Mouse (Mus musculus): ENCODE measurements around the gene Stxbp4.

Stxbp4 gene

DNA sequence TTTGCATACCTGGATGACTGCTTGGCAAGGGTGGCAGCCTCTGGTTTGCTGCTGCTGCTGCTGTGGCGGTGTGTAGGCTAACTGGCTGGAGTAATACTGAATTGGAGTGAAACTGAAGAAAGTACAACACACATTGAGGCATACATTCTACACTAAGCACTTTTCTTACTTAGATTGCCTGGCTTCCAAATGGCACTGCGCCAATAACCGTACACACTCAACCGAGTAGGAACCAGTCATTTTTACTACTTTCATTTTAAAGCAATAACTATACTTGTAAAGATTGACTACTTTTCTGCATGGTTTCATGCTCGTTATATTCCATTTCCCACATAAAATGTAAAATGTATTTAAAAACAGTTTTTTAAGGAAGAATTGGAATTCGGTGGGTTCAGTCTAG, 11.9 kb upstream of the Stxbp4 start:
- no peak for DNase-seq

DNA sequence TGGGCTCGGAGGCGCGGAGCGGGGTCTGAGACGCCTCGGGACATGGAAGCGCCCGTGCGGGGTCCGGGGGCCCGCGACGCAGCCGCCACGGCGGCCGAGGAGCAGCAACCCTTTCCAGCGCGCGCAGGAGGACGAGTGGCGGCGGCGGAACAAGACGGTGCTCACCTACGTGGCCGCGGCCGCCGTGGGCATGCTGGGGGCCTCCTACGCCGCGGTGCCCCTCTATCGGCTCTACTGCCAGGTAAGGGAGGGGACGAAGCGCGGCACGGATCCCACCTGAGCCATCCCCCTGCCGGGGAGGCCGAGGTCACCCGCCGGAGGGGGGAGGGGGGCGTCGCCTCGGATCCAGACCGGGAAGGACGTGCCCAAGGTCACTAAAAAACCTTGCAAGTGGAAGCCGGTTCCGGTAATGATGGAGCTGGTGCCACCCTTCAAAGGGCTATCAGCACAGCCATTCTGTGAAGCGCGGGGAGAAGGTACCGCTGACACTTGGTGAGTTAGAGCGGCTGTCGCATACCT, 487 bp upstream of the Stxbp4 start:
- DNase-seq, result no peak

DNA sequence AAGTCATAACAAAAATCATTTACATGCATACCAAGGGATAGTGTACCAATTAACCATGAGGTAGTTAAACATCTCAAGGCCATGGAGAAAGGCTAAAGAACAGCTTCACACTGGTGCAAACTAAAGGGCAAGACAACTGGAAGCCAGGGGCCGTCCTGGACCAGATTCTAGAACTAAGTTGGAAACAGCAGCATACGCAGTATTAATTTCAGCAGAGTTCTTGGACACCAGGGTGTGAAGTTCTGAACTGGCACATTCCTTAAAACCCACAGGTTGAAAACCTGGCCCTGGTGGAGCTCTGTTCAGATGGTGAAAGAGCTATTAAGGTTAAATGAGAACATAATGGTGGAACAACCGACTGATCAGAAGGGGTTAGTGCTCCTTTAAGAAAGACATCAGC, 3.2 kb downstream of the Stxbp4 start:
- DNase-seq, result no peak

DNA sequence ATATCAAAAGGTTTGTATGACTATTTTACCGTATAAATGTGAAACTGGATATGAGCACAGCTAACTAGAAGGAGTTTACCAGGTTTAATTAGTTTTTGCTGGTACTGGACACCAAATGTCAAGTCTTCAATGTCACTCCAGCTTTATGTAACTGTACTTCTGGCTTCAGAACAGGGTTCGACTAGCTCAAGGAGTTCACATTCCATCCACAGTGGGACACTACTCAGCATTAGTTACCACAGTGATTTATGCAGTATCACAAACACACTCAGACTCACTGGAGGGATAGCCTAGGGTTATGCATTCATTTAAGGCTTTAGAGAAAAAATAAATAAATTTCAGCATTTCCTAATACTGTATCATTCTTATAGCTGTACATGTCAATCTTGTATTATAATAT, 5.4 kb downstream of the Stxbp4 start:
- no peak for DNase-seq

DNA sequence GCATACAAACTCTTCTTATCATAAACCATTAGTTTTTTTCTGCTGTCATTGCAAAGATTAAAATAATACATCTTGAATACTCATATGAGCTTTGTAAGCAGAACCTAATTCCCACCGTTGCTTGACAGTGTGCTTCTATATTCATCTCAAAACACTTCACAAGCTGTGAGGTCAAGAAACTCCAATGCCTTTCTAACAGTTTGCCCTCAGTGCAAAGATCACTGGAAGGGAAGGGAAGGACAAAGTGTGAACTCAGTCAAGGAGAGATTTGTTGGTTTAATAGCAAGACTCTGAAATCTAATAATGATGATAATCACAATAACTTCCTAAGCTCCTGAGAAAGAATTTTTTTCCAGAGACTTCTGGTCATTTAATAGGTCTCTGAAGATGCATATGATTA, 10.1 kb downstream of the Stxbp4 start:
- DNase-seq, result no peak

DNA sequence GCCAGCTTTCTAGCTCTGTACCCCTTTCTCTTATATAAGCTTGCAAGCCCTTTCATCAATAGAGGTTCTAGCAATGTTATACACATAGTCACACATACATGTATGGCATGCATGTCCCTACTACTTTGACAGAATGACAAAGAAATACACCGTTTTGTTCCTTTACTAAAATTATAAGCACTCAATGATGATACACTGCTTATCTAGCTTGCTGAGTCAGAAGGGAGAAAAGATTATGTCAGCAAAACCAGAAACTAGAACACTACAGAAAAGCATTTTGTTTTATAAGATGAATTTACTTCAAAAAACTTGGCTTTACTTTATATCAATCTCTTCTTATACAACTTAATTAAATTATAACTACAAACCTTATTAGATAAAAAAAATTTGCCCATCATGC, 12.7 kb downstream of the Stxbp4 start:
- DNase-seq, result no peak

DNA sequence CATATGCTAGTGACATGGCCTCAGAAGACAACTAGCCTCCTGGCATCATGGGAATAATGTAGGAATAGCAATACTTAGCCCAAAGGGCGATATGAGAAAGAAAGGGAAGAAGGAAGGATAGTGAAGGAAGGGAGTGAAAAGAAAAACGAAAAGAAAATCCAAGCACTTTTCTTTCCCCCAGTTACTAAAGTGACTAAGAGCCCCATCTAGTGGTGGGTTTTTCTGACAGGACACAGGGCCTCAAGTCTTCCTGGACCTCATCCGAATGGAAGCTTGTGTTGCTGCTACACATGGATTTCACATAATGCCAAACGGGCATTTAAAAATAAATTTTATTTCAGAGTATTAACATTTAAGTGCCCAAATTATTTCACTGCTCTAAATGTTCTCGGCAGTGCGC, 14.4 kb downstream of the Stxbp4 start:
- DNase-seq, result peak in 1 of 2 experiments; percentile 21

DNA sequence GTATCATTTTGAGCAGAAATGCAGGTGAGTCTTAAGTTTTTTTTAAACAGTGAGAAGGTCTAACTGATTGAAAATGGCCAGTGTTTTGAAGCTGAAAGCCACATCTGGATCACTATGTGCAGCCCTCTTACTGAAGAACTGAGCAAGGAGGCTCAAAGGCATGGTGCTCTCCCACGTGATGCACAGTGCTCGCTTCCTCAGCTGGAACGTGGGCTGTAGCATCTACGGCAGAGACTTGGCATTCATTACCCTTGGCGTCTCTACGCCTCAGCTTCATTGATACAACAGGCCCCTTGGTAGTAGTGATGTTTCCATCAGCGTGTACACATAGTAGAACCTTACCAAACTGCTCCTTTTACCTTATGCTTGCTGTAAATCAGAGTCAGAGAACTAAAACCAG, 15.4 kb downstream of the Stxbp4 start:
- no peak for DNase-seq

DNA sequence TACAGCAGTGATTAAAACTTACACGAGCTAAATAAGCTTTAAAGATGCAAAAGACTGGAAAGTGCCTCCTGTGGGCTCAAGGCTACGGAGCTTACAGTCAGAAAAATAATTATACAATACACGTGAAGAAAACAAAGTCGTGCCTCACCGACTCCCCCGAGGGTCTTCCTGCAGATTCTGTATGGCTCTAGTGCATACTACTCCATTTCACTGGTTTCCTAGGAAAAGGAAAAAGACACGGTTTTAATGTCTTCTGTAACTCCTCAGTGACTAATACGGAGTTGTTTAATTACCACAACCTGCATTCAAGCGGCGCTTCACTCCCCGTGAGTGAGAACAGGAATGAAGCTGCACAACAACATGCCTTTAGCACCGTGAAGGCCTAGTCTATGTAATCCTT, 15.8 kb downstream of the Stxbp4 start:
- DNase-seq, result no peak

DNA sequence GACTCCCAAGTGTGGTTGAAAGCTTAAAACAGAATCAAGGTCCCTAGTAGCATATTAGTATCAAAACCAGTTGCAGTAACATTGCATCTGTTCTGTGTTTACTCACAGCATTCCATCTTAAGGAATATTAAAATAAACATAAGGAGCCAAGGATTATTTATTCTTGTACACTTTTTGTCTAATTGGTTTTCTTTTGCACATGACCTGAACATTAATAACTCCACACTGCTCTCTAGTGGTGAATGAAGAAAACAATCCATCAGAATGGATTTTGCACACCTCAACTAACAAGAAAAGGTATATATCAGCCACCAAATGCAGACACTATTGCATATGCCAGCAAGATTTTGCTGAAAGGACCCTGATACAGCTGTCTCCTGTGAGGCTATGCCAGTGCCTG, 21.5 kb downstream of the Stxbp4 start:
- DNase-seq, result no peak

DNA sequence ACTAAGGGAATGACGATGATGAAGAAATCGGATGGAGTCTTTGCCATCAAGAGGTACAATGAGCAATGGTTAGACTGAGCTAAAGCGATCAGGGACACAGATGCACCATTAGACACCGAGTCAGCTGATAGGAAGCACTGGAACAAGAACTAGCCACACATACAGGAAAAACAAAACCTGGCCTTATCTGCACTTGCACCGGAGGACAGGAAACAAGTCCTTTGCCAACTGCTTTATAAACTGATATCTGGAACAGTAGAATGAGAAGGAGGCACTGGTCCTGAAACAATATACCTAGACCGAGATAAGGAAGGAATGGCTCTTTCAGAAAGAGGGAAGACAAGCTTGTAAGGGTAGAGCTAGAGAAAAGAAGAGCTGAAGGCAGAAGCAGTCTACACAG, 23.1 kb downstream of the Stxbp4 start:
- DNase-seq, result no peak

DNA sequence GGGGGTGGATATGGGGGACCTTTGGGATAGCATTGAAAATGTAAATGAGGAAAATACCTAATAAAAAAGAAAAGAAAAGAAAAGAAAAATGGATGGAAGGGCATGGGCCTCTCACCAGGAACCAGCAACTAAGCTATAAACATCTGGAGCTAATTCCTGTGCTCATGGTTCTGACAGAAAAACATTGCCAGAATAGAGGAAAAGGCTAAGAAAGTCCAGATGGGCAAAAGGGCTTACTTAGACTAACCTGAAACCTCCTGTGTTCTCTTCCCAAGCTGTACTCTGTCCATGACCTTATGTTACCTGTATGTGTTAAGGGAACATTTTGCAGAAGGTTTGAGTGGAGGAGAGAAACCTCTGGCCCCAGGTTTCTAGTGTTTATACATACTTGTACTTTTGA, 25.8 kb downstream of the Stxbp4 start:
- no peak for DNase-seq

DNA sequence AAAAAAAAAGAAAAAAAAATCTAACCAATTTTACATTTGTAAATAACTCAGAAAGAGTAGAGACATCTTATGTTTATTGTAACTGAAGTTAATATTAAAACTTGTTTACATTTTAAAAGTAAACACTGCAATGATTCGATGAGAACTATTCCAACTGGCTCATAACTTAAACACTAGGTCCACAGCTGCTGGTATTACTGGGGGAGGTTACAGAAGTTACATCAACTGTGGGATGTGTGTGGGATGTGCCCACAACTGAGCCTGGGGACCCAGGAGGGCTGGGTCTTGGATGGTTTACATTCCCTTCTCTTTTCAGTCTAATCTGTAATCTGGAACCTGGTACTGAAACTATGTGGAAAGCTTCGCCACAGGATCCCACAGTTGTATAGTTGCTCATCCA, 34.8 kb downstream of the Stxbp4 start:
- no peak for DNase-seq

DNA sequence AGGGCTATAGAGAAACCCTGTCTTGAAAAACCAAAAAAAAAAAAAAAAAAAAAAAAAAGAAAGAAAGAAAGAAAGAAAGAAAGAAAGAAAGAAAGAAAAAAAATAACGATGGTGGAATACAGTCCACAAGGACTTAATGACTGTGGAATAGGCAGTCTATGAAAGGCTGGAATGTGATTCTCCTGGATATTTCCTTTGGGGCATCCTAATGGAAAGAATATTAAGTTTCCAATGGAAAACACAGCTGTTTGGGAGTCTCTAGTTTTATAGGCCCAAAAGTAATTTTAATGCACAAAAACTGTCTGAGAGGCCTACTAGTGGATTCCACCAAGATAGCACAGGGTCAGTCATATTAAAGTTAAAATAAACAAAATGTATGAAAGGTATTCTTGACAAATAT, 42.1 kb downstream of the Stxbp4 start:
- DNase-seq, result no peak

DNA sequence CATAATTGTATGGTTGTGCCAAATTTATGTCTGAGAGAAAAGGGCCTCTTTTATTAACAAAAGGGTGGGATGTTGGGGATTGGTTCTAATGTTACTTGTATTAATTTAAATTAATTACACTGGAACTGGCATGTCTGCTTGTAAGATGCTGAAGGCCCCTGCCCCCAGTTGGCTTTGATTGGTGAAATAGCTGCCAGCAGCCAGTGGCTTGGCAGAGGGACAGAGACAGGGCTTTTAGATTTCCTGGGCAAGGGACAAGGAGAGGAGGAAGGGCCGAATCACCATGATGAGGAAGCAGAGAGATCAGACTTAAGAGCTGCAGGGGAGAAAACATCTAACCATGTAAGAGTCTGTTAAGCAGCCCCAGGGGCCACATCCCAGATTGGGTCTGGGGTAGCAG, 46.9 kb downstream of the Stxbp4 start:
- no peak for DNase-seq

DNA sequence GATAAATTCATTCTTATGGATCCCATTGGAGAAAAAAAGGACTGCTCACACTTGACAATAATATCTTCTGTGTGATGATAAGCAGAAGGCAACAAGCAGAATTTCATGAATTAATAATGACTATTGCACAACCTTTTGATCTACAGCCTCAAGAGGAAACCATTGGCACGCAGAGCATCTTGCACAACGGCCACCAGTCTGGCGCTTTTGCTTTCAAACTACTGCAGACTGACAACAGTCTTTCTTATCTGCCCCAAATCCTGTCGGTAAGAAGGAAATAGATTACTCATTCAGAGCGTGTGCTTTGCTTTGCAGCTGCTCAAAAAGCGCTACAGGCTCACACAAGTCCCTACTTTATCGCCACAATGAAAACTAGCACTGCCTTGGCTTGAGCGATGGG, 51.7 kb downstream of the Stxbp4 start:
- DNase-seq, result no peak

DNA sequence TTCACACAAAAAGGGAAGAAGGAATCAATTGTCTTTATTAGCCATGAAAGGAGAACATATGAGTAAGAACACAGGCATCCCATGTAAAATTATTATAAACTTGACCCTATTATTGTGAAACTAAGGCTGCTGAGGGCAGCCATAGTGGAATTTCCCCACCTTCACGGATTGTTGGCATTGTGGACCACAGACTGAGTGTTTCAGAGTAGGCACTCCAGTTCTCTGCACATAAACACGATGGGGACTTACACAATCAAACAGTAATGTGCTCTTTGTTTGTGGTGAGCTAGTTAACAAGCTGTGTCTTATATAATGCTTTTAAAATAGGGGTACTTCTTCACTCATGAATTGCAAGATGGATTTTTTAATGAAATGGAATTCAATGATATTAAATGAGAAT, 52.1 kb downstream of the Stxbp4 start:
- no peak for DNase-seq

DNA sequence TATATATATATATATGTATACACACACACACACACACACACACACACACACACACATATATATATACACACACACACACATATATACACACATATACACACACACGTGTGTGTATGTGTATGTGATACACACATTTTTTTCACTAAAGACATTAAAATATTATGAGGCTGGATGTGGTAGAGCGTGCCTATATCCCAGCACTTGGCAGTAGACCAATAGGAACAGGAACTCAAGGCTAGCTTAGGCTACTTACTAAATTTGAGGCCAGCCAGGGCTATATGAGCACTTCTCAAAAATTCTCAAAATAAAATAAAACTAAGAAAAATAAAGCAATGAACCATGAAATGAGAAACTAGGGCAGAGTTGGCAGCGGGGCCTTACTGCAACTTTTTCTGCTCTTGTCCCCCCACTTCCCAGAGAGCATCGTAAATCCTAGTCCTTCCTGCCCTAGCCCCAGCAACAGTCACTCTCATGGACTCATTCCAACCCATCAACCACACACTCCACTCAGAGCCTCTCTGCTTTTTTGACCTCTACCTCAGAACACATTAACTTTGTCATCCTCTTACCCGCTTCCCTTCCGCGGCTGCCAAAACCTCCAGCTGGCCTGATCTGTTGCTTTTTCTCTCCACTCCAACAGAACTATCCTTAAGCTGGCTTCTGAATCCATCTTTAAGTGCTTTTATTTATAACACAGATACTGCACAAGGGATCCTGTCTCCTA, 60.7 kb downstream of the Stxbp4 start:
- DNase-seq, result no peak

DNA sequence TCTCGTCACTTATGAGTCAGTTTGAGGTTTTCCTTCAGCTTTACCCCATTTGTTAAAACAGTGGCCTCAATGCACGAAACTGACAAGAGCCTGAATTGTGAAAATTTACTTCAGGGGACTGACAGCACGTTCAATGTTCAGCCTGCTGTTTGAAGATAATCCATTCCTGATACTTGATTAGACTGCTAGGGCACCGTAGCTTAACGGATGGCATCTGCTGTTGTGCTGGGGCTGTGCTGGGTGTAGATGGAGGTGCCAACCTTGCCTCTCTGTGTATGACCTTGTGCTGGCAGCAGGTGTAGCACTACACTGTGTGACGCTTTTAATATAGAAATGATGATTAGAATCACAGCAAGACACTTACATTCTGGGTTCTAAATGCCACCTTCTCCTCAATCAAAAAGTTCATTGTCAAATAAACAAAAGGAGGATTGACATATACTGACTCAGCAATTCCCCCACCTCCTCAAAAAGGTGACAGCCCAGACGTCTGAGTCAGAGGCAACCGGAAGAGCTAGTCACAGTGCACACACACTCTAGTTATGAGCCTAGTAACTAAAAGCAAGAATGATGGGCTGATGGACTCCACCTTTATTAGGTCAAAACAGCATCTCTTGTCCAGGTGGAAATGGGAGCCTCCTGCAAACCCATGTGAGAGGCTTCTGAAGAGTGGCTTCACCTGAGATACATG, 61.5 kb downstream of the Stxbp4 start:
- DNase-seq, result no peak

DNA sequence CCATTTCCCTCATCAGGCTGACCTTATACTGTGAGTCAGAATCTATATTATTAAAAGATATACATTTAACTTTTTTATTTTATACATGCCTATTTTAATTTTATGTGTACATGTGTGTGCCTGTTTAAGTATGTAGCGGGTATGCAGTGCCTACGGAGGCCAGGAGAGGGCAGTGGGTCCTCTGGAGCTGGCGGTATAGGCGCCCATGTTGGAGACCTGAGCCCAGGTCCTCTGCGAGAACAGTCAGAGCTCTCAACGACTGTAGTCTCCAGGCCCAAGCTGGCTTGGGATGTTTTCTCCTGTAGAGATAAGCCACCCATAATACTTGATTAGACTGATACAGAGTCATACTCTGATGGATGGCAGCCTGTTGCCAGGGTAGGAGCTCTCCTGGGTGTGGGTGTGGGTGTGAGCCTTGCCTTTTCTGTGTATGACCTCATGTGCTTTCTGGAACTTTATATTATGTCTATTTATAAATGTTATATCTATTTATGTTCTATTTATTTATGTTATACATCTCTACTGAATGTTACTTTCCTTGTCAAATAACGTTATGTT, 62.3 kb downstream of the Stxbp4 start:
- no peak for DNase-seq

DNA sequence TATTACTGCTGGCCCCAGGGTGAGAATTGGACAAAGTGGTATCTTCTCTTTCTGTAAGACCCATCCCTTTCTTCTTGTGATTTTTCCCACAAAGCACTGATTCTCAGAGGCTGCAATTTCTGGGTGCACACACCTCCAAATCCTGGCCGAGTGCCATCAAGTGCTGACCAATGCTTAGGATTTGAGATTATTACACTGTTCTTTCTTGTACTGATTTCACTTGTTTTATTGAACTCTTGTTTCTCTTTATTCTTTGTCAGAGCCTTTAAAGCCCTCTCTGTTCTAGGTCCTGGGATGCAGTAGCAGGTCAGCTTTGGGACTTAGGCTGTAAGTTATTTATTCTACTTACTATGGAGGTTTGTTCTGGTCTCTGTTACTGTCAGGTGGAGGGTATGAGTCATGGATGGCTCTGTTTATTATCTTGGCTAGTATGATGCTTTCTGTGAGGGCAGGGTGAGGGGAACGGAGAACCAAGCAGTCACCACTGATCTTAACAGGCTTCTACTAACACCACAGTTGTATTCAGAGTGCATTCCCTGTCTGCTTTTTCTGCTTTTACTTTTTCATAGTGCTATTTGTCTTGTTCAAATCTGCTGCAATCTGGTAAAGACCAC, 67.1 kb downstream of the Stxbp4 start:
- no peak for DNase-seq

DNA sequence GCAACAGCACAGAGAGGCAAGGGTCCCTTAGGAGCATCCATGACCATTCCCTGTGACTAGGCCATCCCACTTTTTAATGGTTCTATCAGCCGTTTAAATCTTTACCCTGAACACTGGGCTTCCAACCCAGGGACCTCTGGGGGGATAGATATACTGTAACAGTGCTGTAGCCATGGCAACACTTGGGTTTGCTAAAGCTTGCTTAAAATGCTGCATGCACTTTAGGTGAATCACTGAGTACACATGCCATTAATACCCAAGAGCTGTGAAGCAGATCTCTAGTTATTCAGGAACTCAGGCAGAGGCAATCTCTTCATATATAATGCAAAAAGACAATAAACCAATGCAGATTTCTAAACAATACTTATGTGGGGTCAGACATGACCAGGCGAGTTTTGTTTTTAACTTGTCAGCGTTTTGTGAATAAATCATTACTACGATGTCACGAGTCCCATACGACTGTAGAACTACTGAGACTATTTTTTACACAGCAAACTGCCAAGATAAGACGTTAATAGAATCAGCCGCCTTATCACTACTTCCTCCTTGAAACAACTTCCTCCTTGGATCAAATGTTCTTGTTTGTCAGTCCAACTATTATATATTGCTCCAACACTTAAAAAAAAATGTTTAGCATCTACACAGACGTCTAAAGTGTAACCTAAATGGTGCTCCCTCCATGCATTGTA, 79.4 kb downstream of the Stxbp4 start:
- DNase-seq, result no peak

DNA sequence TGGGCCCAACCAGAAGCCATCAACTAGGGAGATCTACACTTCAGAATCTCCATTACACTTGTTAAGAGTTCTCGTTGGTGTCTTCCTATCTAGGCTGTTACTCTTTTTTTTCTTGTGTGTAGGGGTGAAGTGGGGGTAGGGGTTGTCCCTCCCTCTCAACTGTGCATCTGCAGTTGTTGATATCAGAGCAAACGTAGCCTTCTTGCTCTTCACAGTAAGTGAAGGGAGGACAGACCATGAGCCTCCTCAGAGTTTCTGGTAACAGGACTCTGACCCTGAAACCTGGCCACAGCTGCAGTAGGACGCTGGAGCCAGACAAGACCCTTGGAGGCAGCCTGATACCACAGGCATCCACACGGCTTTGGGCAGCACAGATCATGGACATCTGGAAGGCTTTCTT, 81.4 kb downstream of the Stxbp4 start:
- DNase-seq, result no peak

All from thymus, postnatal 36 days (tissue).